Mouse (Mus musculus) A20 (cell line): ENCODE measurements around the gene Mycbp2.

Source experiments
- DNase-seq: peaks from one replicate; pipeline ENCODE4 v3.0.0-alpha.2; 2011; ENCODE audit warnings: low read depth, low spot score

The Mycbp2 gene

GRCm38 (mm10) chr14:103102731-103103335, 243.8 kb downstream of the Mycbp2 start:
- no peak for DNase-seq

GRCm38 (mm10) chr14:103102246-103102645, 244.4 kb downstream of the Mycbp2 start:
- DNase-seq, result no peak

GRCm38 (mm10) chr14:103101171-103101570, 245.4 kb downstream of the Mycbp2 start:
- no peak for DNase-seq

DNA sequence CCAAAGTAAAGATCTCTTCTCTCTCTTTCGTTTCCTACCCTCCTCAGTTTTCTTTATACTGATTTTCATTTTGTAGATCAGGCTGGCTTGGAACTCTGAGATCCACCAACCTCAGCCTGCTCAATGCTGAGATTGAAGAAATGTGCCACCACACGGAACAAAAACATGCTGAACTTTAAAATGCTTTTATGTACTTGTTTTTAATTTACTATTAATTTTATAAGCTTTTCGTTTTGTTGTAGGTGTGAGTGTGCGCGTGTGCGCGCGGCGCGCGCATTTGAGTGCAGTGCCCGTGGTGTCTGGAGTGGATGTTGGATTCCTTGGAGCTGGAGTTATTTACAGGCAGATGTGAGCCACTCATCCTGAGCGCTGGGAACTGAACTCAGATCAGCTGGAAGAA, 246.3 kb downstream of the Mycbp2 start:
- DNase-seq, result no peak

- DNase-seq, result peak; percentile 99
Observed at GRCm38 (mm10) chr14:103099238-103099933, 247.2 kb downstream of the Mycbp2 start, which contains the start of gene Fbxl3. Fbxl3 (minus strand) TSS chr14:103099566.

- DNase-seq, result peak; percentile 89
Observed at GRCm38 (mm10) chr14:103098587-103099235, 247.9 kb downstream of the Mycbp2 start.

GRCm38 (mm10) chr14:103098213-103098586, 248.4 kb downstream of the Mycbp2 start:
- no peak for DNase-seq

DNA sequence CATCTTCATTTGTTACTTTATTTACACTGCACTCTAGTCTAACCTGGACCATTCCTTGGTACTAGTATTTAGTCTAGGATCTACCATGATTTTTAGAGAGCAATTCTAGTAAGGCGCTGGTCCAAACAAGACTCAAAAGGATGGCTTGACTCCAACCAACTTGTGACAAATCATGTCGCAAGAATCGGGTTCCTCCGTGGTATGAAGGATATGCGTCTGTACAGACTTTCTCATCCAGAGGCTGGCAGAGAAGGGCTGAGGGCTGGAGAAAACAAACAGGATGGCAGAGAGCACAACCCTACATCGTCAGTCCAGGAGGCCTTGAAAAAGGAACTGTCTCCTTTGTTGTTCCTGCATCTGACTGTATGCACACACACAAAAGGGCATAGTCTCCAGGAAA, 250.0 kb downstream of the Mycbp2 start:
- no peak for DNase-seq

DNA sequence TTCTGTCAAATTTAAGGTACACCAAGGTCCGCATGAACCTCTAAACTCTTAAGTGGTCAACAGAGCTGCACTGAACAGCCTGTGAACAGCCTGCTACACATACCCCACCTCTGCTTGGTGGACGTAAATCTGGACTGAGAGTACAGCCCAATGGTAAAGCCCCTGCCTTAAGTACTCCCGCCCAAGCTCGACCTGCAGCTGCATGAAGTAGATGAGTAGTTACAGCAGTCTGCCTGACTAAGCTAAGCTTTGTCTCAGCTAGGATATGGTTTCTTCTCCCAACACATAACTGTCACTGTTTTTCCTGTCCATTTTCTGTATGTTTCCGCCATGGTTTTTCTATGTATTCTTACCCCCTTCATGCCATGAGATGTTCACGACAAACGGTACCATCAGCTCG, 250.8 kb downstream of the Mycbp2 start:
- no peak for DNase-seq

DNA sequence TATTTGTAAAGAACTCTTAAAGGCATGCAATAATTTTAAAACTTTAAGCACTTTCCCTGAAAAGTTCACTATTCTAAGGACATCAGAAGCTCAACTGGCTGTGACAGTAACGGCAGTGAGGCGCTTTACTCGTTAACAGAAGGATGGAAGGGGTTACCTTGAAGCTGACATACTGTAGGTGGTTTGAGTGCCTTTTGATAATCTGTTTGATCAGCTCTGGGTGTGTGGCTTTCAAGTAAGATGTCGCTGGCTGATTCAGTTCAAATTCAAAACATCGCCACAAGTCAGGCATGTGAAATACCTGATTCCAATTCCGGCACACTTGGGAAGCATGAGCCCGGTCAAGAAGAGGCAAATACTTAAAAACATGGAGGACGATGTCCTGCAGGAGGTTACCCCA, 251.6 kb downstream of the Mycbp2 start:
- DNase-seq, result no peak

- no peak for DNase-seq
Observed at GRCm38 (mm10) chr14:103093670-103094069, 252.9 kb downstream of the Mycbp2 start.

DNA sequence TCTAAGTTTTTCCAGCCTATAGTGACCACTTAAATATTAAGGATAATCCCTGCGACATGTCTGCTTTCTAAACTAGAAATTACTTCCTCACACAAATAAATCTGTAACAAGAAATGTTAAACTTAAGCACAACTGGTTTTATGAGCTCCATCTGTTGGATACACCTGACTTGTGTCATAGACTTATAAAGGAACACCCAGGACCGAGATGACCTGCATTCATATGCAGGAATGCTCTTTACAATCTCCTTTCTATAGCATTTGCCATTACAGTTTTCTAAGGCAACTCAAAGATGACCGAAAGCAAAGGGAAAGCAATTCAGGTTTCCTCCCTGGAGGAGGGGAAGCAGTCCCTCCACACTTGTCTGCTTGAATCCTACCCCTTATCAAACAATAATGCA, 253.4 kb downstream of the Mycbp2 start:
- no peak for DNase-seq

DNA sequence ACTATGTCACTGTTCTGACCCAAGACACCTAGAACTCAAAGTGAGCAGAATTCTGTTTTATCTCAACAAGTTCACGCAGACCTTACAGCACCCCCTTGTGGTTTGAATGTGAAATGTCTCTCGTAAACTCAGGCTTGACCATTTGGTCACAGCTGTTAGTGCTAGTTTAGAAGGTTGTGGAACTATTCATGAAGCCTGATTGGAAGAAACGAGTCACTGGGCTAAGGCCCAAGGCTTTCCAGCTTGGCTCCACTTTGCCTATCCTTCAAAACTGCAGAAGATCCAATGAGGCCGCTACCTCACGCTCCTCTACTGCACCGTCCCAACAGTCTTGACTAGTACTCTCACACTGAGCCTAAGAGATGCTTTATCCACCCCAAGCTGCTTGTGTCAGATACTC, 258.0 kb downstream of the Mycbp2 start:
- peak; percentile 71 for DNase-seq

DNA sequence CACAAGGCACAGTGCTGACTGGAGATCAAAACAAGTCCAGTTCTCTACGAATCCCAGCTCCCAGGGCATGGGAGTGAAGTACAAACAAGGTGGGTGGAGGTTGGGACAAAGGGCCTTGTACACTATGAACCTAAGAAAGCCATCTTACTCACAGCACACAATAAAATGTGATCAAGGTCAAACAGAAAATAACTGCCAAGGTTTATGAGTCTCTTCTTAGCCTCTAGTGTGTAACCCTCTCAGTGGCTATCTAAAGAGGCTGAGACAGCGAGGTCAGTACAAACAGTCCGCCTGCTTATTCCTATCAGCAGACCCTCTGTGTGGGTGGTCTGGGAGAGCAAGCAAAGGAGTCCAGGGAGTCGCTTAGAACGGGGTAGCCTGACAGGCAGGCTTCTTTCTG, 258.8 kb downstream of the Mycbp2 start:
- no peak for DNase-seq

DNA sequence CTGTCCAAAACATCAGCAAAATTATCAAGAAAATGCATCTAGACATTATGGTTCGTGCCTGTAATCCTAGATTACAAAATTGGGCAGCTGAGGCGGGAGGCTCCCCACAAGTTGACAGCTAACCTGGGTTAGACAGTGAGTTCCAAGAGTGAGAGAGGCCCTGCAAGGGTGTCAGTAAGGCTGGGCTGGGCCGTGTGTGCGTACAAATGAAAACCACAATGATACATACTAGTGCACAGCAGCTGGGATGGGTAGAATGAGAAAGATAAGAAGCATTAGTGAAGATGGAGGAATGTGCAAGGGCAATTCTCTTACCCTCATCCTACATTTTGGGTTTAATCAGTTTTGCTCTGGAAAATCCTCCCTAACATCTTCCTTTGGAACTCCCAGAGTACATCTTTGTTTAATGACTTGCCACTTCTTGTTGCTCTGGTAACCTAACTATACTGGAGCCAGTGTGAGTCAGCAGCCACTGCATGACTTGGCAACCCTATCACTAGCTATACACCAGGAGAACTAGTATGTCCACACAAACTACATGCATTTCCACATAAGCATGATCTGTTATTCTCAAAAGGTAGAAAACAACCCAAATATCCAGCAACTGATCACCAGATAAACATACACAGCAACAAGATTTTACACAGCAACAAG, 259.8 kb downstream of the Mycbp2 start:
- DNase-seq, result no peak

DNA sequence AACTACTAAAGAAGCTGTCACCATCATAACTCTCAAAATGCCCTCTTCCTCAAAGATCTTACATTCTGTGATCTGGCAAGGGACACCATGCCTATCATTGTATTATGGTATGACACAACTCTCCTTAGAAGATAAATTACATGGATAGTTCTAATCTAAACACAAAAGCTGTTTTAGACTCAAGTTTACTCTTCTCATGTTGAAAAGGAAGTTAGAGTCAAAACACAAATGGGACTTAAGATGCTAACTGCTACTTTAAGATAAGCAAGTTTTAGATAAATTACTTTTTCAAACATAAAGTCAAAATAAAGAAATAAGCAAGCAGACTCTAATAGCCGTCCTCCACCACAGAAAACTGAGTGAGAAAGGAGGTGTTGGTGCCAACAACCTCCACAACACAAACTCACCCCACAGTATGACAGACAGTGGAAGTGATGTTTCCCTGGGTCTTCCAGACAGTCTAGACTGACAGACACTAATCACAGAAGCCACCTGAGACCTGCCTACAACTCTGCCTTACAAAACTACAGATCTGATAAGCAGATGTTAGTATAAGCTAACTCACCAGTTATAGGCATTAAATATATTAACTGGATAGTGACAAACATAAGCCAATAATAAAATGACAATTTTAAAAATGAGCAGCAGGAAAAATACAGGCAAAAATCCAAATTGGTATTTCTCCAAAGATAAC, 260.6 kb downstream of the Mycbp2 start:
- no peak for DNase-seq

DNA sequence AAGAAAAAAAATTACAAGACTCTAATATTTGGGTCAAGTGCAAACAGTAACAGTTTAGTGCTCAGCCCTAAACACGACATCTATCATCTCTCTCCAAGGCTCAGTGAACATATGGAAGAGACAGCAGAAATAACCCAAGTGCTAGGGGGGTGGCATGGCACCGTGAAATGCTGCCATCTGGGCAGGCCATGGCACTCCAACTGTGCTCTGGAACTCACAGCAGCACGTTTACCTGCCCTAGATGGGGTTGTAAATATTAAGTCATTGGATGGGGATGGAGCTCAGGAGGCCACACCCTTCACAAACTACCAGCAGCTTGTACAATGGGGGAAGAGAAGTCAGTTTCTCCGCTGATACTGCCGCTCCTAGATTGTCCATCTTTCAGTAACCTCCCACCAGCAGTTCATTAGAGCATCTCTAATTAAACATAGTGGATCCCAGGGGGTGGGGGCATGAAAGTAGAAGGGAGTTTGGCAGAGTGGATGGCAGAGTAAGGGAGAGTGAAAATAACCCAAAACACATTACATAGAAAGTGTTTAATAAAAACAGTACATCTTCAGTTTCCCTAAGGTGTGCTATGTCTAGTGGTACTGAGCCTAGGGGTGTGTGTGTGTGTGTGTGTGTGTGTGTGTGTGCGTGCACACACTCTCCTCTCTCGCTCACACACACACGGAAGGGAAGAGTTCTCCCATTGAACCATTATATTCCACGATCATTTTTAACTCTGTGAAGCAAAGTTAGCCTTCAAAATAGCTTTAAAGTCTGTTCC, 267.2 kb downstream of the Mycbp2 start:
- DNase-seq, result no peak

GRCm38 (mm10) chr14:103078006-103078912, 268.4 kb downstream of the Mycbp2 start:
- DNase-seq, result no peak

- DNase-seq, result no peak
Observed at GRCm38 (mm10) chr14:103077272-103078005, 269.2 kb downstream of the Mycbp2 start.
